Mouse (Mus musculus): ENCODE results near the gene Slitrk2. TPM values are rescaled to one million over a fixed set of nuclear protein-coding genes. Genes with fewer than 3 reads are reported as not detected.

The Slitrk2 gene
- polyA plus RNA-seq (2015; fragmentation: Nextera tagmentation; extraction: Ambion mirVana): 0.24 and 0.31 TPM in 2 replicates

GRCm38 (mm10) chrX:66648911-66649620 is at the start of gene Slitrk2:
Slitrk2 (plus strand) TSS chrX:66649318.
- 0 out of 2 replicates have a peak within 1 kb of the TSS, but pooled peaks have one; percentile 4 for H3K4me3 ChIP-seq
- WGBS: 15% methylated on average over 25 of the region's 25 CpGs

GRCm38 (mm10) chrX:66605490-66605889 is 43.6 kb upstream of the Slitrk2 start:
- Histone ChIP-seq H3K9ac (no peak overlapping the region), H3K27ac (no peak overlapping the region), H3K9me3 (no peaks in the 10 kb centered on the region), H3K36me3 (no peaks in the 10 kb centered on the region), H3K4me3 (no peak overlapping the region), H3K4me2 (no peak overlapping the region), H3K27me3 (no peaks in the 10 kb centered on the region), H3K4me1 (no peaks in the 10 kb centered on the region)
- ATAC-seq (ENCODE audit: borderline replicate concordance, extremely low read depth, low FRiP score, low TSS enrichment): no peak
- 72% methylated on average over 3 of the region's 3 CpGs for whole genome bisulfite sequencing

More at GRCm38 (mm10) chrX:66648911-66649620, at the start of gene Slitrk2:
- no peak for ATAC-seq (ENCODE audit: borderline replicate concordance, extremely low read depth, low FRiP score, low TSS enrichment)
- H3K9me3 ChIP-seq: no peaks in the 10 kb centered on the region
- peak within 1 kb of the TSS; percentile 47 for H3K4me2 ChIP-seq
- no peaks in the 10 kb centered on the region for H3K36me3 ChIP-seq
- H3K4me1 ChIP-seq: no peaks in the 10 kb centered on the region
- no peak within 1 kb of the TSS for H3K9ac ChIP-seq
- no peak within 1 kb of the TSS for H3K27ac ChIP-seq
- H3K27me3 ChIP-seq: peaks cover under 1% of the 10 kb centered on the region; the same call in 1 of the 2 replicates

- Histone ChIP-seq H3K36me3 (no peaks in the 10 kb centered on the region), H3K27me3 (peaks cover 7% of the 10 kb centered on the region; the same call in 1 of the 2 replicates), H3K9ac (no peak overlapping the region), H3K4me1 (no peaks in the 10 kb centered on the region), H3K9me3 (no peaks in the 10 kb centered on the region), H3K27ac (no peak overlapping the region), H3K4me3 (peak overlapping the region; percentile 24), H3K4me2 (peak overlapping the region; percentile 57)
- ATAC-seq (ENCODE audit: borderline replicate concordance, extremely low read depth, low FRiP score, low TSS enrichment): peak; percentile 69; the same call in 1 of the 2 replicates
- WGBS: 10% methylated on average over 21 of the region's 21 CpGs
Observed at GRCm38 (mm10) chrX:66652455-66653144, 3.5 kb downstream of the Slitrk2 start.

GRCm38 (mm10) chrX:66657365-66657764 is 8.2 kb downstream of the Slitrk2 start:
- 21% methylated on average over 2 of the region's 2 CpGs for WGBS
- Histone ChIP-seq H3K9me3 (no peaks in the 10 kb centered on the region), H3K4me2 (no peak overlapping the region), H3K4me3 (no peak overlapping the region), H3K36me3 (no peaks in the 10 kb centered on the region), H3K27me3 (peaks cover 7% of the 10 kb centered on the region; the same call in 1 of the 2 replicates), H3K9ac (no peak overlapping the region), H3K4me1 (no peaks in the 10 kb centered on the region), H3K27ac (no peak overlapping the region)
- no peak for ATAC-seq (ENCODE audit: borderline replicate concordance, extremely low read depth, low FRiP score, low TSS enrichment)

GRCm38 (mm10) chrX:66676959-66677358 is 27.8 kb downstream of the Slitrk2 start:
- Histone ChIP-seq H3K27ac (no peak overlapping the region), H3K36me3 (no peaks in the 10 kb centered on the region), H3K9me3 (no peaks in the 10 kb centered on the region), H3K4me2 (no peak overlapping the region), H3K4me1 (no peaks in the 10 kb centered on the region), H3K27me3 (no peaks in the 10 kb centered on the region), H3K9ac (no peak overlapping the region), H3K4me3 (no peak overlapping the region)
- WGBS: 84% methylated on average over 4 of the region's 4 CpGs
- no peak for ATAC-seq (ENCODE audit: borderline replicate concordance, extremely low read depth, low FRiP score, low TSS enrichment)

- WGBS: 45% methylated on average over 7 of the region's 7 CpGs
- Histone ChIP-seq H3K9ac (no peak overlapping the region), H3K4me1 (no peaks in the 10 kb centered on the region), H3K27ac (no peak overlapping the region), H3K9me3 (no peaks in the 10 kb centered on the region), H3K27me3 (no peaks in the 10 kb centered on the region), H3K4me3 (no peak overlapping the region), H3K36me3 (no peaks in the 10 kb centered on the region), H3K4me2 (no peak overlapping the region)
- no peak for ATAC-seq (ENCODE audit: borderline replicate concordance, extremely low read depth, low FRiP score, low TSS enrichment)
Observed at GRCm38 (mm10) chrX:66678646-66679045, 29.5 kb downstream of the Slitrk2 start.
